Mouse (Mus musculus) ES-CJ7 (cell line): ENCODE results near the gene Tmem110.

ENCODE experiments used
- DNase-seq: peaks from one replicate; pipeline ENCODE4 v3.0.0; 2011; ENCODE audit warnings: low read depth, low spot score

The Tmem110 gene

DNA sequence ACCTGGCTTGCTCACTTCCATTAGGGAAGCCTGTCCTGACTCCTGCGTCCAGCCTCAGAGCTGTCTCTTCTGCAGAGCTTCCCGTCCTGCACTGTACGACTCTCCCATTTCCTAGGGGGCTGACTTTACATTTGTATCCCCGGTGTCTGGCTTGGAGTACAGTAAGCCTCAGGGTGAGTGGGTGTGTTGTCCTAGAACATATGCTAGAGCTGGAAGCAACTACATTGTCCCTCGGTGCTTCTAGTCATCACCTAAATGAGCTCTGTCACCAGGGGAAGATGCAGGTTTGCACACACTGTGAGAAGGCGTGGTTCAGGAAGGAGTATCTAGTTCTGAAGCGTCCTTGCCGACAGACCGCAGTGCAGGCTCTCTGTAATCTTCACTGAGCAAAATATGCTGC, 37.0 kb downstream of the Tmem110 start:
- no peak for DNase-seq

DNA sequence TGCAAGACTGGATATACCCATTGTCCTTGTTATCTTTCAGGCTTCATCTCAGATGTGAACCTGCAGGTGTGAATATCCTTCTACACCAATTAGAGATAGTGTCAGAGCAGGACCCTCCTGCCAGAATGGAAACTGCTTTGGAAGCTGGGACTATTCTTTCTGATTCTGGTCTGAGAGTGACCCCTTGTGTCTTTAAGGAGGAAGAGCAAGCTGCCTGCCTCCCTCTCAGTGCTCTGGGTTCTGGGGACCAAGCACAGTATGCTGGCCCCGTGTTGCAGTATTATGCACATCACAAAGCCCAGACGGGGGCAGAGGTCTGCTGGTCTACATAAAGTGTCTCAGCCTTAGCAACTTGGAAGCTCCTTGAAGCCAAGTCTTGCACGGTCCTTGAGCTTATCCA, 39.9 kb downstream of the Tmem110 start:
- DNase-seq, result peak; percentile 26

GRCm38 (mm10) chr14:30867042-30867441, 41.7 kb downstream of the Tmem110 start:
- DNase-seq, result peak; percentile 73

- DNase-seq, result no peak
These were observed 43.4 kb downstream of the Tmem110 start for GRCm38 (mm10) chr14:30868826-30869225.

- DNase-seq, result peak; percentile 31
These were observed 44.0 kb downstream of the Tmem110 start for GRCm38 (mm10) chr14:30869391-30869801.

DNA sequence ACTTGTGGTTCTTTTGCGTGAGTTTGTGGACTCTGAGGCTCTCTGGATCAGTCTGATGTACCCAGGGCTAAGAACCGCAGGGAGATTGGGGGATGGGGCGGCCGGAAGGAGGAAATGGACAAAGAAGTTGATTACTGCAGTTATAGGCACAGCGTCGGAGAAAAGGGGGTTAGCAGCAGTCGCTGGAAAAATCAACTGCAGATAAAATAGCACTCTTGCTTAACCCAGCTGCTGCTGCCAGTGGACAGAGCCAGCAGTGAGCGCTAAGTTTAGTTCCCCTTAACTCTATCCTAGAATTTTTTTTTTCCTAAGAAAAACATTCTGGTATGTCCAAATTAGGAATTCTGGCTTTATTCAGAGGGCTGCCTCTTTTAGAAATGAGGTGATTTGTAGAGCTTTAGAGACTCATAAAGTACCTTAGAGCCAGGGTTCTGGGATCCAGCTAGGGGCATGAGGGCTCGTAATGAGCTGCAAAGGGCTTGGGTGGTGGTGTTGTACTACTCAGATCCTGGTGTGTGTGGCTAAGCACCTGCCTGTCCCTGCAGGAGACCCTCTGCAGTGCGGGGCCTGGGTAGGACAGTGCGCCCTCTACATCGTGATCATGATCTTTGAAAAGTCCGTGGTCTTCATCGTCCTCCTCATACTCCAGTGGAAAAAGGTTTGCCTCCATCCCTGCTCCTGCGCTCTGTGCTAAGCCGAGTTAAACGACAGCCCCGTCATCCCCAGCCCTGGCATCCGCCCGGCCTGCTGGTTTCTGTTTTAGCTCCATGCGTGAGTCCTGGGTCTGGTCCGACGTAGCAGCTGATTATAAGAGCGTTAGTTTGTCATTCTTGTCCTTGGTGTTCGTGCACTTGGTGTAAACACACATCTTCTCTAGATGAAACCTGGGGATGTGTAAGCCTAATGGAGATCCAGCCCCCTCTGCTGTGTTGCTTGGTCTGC, 45.1 kb downstream of the Tmem110 start:
- no peak for DNase-seq

- no peak for DNase-seq
These were observed 48.8 kb downstream of the Tmem110 start for GRCm38 (mm10) chr14:30874095-30874700.

GRCm38 (mm10) chr14:30875130-30875865, 49.9 kb downstream of the Tmem110 start:
- no peak for DNase-seq

DNA sequence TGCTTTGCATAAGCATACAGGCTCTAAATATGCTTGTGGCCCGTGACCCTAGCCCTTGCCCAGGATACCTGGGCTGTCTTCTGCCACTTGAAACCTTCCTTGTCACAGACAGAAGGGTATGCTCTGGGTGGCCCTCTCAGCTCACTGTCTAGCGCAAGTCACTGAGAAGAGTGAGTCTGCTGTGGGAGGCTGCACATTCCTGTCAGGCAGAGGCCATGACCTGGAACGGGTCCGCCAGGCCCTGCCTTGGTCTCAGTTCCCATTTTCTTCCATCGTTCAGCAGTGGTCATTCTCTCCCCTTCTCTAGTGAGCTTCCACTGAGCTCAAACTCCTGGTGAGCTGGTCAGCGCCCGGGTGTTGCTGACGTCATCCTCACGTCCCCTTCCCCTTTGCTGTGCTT, 50.6 kb downstream of the Tmem110 start:
- no peak for DNase-seq

DNA sequence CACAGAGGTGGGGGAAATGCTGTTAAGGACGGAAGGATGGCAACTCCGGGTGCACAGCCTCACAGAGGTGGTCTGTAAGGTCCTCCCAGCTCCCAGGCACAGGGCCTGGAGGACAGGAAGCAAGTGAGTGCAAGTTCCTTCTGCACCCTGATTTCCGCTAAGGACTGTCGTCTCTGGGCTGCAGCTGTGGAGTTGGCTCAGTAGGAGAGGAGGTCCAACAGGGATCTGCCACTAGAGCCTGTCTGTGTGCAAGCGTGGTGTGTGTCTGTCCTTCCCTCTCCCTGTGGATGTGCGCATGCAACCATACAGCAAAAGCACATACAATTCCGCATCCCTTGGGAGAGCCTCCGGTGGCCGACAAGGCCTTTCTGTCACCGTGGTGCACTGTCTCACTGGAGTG, 51.1 kb downstream of the Tmem110 start:
- DNase-seq, result no peak

DNA sequence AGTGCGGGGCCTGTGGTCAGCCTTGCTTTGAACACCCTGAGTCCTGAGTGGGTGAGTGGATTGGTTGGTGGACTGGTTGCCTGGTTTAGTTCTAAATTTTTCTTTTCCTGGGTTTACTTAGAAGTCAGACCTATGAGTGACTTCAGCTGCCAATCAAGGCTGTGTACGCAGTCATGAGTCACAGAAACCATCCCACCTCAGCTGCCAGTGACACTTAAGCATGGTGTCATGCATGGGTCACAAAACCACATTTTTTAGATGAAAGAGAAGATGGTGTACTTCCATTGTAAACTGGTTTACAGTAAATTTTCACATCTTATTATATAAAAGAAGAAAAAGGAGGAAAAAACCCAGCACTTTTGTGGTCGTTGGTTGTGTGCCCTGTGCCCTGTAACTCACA, 52.4 kb downstream of the Tmem110 start:
- no peak for DNase-seq

DNA sequence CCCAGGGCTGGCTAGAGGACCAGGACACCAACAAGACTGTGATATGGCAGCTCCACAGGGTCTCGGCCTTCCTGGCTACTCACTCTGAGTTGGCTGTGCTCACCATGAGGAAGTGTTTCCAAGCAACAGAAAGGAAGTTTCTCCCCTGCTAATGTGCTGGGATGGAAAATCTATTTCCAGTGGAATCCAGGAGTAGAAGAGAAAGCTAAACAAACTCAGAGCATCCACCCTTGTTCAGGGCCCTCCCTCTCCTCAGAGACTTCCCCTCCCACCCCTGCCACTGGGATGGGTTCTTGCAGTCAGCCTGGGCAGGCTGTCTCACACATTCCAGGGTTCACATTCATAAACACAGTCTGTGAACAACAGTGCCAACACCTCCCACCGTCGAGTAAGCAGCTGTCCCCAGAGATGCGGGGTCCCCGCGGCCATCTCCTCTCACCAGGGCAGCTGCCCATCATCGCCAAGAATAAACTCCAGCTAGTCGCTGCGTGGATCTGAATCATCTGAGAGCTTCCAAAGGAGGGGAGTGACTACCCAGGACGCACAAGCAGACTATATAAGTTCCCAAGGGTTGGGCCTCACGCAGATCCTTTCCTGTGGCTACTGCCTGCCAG, 53.7 kb downstream of the Tmem110 start, which contains the start of gene Mustn1:
Mustn1 (plus strand) TSS at position 243 of the 614 bp plus-strand sequence.
- no peak for DNase-seq

GRCm38 (mm10) chr14:30879794-30880193, 54.4 kb downstream of the Tmem110 start:
- DNase-seq, result peak; percentile 33

GRCm38 (mm10) chr14:30880251-30880650, 54.9 kb downstream of the Tmem110 start:
- no peak for DNase-seq

DNA sequence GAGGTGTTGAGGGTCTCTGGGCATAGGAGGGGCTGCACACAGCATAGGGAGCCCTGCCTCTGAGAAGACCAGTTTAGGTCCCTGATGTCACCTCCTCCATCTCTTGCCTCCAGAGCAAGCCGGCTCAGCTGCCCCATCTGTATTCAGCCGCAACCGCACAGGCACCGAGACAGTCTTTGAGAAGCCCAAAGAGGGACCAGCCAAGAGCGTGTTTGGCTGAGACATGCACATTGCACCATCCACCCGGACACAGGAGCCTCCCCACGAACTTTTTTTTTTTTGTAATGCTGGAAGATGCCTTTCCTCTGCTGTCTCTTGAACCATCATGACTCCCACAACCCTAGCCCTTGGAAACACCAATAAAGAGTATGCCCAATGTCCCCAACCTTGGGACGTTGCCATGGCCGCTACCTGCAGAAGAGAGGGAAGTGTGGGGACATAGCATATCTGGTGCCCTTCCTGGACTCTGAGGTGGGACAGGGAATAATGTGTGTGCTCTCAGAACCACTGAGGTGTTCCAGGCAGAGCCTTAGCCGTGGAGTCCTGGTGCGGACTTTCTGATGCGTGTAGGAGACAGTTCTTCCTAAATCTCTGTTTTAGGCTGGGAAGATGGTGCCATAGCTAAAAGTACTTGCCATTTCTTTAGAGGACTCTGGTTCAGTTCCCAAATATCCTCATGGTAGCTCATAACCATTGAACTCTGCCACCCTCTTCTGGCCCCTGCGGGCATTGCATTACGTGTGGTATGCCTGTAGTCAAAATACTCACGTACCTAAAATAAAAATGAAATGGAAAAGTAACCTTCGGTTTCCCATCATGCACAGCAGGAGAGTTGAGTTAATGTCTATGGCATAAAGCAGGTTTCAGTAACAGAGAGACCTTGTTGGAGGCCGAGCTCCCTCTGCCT, 55.7 kb downstream of the Tmem110 start:
- DNase-seq, result peak; percentile 27

GRCm38 (mm10) chr14:30881718-30882108, 56.3 kb downstream of the Tmem110 start:
- no peak for DNase-seq

DNA sequence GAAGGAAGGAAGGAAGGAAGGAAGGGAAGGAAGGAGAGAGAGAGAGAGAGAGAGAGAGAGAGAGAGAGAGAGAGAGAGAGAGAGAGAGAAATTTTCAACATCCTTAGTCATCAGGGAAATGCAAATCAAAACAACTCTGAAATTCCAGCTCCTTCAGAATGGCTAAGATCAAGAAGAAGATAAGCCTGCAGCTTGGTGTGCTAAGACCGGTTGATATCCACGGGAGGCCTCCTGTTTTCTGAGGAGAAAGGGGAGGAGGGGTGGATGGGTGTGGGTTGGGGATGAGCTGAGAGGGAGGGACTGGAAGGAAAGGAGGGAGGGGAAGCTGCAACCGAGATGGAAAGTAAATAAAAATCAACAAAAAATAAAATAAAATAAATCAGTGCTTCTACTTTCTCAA, 59.9 kb downstream of the Tmem110 start:
- DNase-seq, result no peak

GRCm38 (mm10) chr14:30886204-30886603, 60.8 kb downstream of the Tmem110 start, which contains the start of gene Itih4:
TSS of gene Itih4 (plus strand) at chr14:30886476.
- DNase-seq, result no peak

GRCm38 (mm10) chr14:30888271-30888732, 62.9 kb downstream of the Tmem110 start:
- peak; percentile 48 for DNase-seq

DNA sequence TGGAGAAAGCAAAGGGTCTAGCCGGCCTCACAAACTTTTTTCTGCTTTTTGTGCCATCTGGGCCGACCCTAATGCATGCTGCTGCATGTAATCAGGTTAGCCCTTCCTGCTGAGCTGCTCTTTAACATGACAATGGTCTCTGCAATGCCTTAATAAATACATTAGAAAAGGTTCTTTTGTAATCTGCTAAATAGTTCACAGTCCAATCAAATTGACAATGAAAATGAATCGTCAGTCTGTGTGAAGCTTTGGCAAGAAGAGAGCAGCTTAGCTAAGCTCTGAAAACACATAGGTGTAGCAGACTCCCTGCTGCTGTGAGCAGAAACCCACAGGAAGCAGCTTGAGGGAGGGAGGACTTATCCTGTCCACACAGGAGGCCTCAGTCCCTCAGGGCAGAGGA, 74.6 kb downstream of the Tmem110 start:
- peak; percentile 67 for DNase-seq
